Mouse (Mus musculus): ENCODE results near the gene Ppp1r14b.

The Ppp1r14b gene

GRCm38 (mm10) chr19:6995255-6995991, 20.7 kb downstream of the Ppp1r14b start:
- DNase-seq, result peak; percentile 74 to 77

GRCm38 (mm10) chr19:6996006-6996405, 21.2 kb downstream of the Ppp1r14b start, which contains the start of the genes Nudt22 and Trpt1:
Gene Nudt22, minus strand, starts transcription at chr19:6996117.
Gene Trpt1, plus strand, starts transcription at chr19:6996131.
- DNase-seq, result peak; percentile 89

GRCm38 (mm10) chr19:6997721-6998290, 23.0 kb downstream of the Ppp1r14b start:
- no peak for DNase-seq

GRCm38 (mm10) chr19:6999360-7000063, 24.7 kb downstream of the Ppp1r14b start:
- DNase-seq, result no peak

DNA sequence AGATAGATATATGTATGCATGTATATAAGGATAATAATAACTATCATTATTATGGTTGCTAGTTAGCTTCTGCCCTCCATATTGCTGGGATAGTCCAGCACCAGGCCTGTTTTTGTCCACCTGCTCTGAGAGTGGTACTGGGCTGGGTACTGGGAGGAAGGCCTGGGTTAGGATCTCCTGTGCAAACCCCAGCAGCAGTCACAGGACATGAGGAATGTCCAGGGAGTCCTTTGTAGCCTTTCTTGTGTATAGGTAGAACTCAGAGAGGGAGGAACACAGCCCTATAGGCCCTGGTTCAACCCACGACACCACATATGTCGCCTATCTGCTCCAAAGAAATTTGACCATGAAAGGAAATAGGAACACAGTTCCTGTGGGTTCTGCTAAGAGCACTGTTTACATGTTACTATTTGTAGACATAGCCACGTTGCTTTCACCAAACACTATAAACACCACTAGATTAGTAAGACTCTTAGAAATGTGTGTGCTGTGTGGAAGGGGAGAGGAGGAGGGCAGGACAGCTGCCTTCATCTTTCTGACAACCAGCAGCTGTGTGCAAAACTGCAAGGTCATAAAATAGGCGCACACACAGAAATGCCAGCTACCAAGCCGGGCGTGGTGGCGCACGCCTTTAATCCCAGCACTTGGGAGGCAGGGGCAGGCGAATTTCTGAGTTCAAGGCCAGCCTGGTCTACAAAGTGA, 32.3 kb downstream of the Ppp1r14b start:
- no peak for DNase-seq

DNA sequence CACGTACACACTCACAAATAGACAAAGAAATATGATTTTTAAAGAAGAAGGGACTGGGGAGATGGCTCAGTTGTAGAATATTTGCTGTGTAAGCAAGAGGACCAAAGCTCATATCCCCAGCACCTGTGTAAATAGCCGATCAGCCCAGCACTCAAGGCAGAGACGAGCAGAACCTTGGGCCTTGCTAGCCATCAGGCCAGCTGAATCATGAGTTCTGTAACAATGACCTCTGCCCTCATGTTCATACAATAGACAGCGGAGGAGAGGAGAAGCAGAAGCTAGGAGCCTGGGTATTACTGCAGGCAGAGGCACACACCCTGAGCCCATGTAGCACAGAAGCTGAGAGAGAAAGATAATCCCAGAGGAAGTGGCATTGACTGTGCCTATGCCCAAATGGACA, 37.7 kb downstream of the Ppp1r14b start:
- no peak for DNase-seq

GRCm38 (mm10) chr19:7013984-7014383, 39.2 kb downstream of the Ppp1r14b start:
- no peak for DNase-seq

DNA sequence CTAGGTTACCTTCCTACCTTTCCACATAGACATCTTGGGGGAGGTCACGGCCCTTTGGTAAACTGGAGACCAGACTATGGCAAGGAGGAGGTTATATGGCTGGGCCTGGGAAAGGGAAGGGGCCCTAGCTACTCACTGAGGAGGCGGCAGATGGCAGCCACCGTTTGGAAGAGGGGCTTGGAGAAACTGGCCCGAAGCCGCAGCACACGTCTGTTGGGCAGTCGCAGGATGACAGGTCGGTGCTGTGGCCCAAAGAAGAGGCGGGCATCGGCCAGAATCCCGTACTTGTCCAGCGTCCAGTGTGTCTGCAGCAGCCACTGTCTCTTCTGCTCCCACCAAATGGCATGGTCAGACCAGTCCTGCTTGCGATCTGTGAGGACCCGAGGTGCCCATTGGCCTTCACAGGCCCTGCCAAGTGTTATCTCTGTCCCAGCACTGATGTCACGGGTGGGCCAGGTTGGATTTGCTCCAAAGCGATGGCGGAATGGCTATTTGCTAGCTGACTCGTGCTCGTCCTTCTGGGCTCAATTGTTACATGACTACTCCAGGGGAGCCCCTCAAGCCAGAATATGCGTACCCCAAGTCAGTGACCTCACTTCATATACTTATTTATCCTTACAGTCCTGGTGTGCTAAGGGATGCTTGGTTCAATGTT, 39.8 kb downstream of the Ppp1r14b start:
- DNase-seq, result peak; percentile 55 to 78

- DNase-seq, result no peak
These were observed 43.0 kb downstream of the Ppp1r14b start for GRCm38 (mm10) chr19:7017541-7018457.

GRCm38 (mm10) chr19:7018546-7018945, 43.8 kb downstream of the Ppp1r14b start:
- no peak for DNase-seq

- DNase-seq, result no peak
These were observed 44.4 kb downstream of the Ppp1r14b start, which contains the start of gene Fermt3 for GRCm38 (mm10) chr19:7019191-7019590. Gene Fermt3, minus strand, starts transcription at chr19:7019469.

- peak; percentile 80 to 83 for DNase-seq
These were observed 45.5 kb downstream of the Ppp1r14b start for GRCm38 (mm10) chr19:7020224-7020641.
